Mouse (Mus musculus): ENCODE data around the gene Ngly1.

DNA sequence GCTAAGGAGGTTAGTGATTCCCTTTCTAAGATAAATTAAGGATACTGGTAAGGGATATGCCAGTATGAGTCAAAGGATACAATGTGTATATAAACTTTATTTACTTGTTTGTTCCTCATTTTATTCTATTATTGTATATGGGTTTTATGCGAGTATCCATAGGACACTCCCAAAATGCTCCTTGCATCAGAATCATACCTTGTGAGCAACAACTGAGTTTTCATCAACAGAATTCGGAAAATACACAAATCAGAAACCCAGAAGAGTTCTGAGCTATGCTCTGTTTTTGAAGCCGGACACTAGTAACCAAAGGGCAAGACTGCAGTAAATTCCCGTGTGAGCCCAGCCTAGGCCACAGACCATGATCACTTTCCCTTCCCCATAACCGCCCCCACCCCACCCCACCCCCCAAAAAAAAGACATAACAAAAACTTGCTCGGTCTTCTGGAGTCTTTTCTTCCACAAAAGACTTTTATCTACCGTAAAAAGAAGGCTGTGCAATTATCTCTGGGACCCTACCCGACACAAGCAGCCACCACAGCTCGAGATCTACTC lies 400 bp upstream of the Ngly1 start:
- no peak for TF ChIP-seq CTCF (IDR thresholded peaks at IDR 0.05; ENCODE audit: borderline replicate concordance, insufficient read depth, low read depth, low read length)
- TF ChIP-seq POLR2A (IDR thresholded peaks at IDR 0.05; ENCODE audit: borderline replicate concordance, insufficient read depth, low read length) = no peak
